Mouse (Mus musculus): ENCODE results near the gene Mcpt2. TPM values are rescaled to one million over a fixed set of nuclear protein-coding genes. Genes with fewer than 3 reads are reported as not detected.
"Not testable (repeated sequence)": the region's sequence is repeated elsewhere in the genome, so short reads cannot be mapped to it uniquely, and the experiment has no call there.

Mcpt2 gene
- not detected in 2 replicates for polyA plus RNA-seq (2015; fragmentation: Nextera tagmentation; extraction: Ambion mirVana)

GRCm38 (mm10) chr14:56041792-56042191 is at the start of gene Mcpt2:
Gene Mcpt2, plus strand, starts transcription at chr14:56042041.
- not testable (repeated sequence) for H3K9me3 ChIP-seq
- whole genome bisulfite sequencing: 70% methylated on average over 1 of the region's 1 CpGs

GRCm38 (mm10) chr14:56013147-56013546 is 28.7 kb upstream of the Mcpt2 start:
- H3K4me1 ChIP-seq: no peaks in the 10 kb centered on the region
- 73% methylated on average over 3 of the region's 3 CpGs for WGBS
- no peak overlapping the region for H3K9ac ChIP-seq
- H3K36me3 ChIP-seq: no peaks in the 10 kb centered on the region
- H3K4me2 ChIP-seq (replicated peaks): no peak overlapping the region
- no peak for ATAC-seq (ENCODE audit: low FRiP score, low read depth)
- no peak overlapping the region for H3K27ac ChIP-seq
- H3K27me3 ChIP-seq: no peaks in the 10 kb centered on the region
- no peak overlapping the region for H3K4me3 ChIP-seq
- H3K9me3 ChIP-seq: 0 out of 2 replicates have a peak, but pooled peaks cover 3% of the 10 kb centered on the region

More at GRCm38 (mm10) chr14:56041792-56042191, at the start of gene Mcpt2:
- H3K4me2 ChIP-seq (replicated peaks); H3K36me3 ChIP-seq; ATAC-seq (ENCODE audit: low FRiP score, low read depth); H3K27me3 ChIP-seq; H3K4me3 ChIP-seq; H3K9ac ChIP-seq; H3K4me1 ChIP-seq; H3K27ac ChIP-seq: not testable (repeated sequence)

GRCm38 (mm10) chr14:56013924-56014323 is 27.9 kb upstream of the Mcpt2 start:
- Histone ChIP-seq H3K36me3 (no peaks in the 10 kb centered on the region), H3K4me1 (no peaks in the 10 kb centered on the region), H3K9me3 (no peaks in the 10 kb centered on the region), H3K27ac (no peak overlapping the region), H3K9ac (no peak overlapping the region), H3K4me3 (no peak overlapping the region), H3K4me2 (replicated peaks) (no peak overlapping the region), H3K27me3 (no peaks in the 10 kb centered on the region)
- ATAC-seq (ENCODE audit: low FRiP score, low read depth): no peak
- WGBS: 91% methylated on average over 2 of the region's 2 CpGs

GRCm38 (mm10) chr14:56017671-56018070 is 24.2 kb upstream of the Mcpt2 start, which contains the start of gene Mcpt1:
Gene Mcpt1, plus strand, starts transcription at chr14:56017971.
- WGBS: 78% methylated on average over 3 of the region's 3 CpGs
- H3K4me2 ChIP-seq (replicated peaks); H3K27ac ChIP-seq; H3K27me3 ChIP-seq; H3K4me1 ChIP-seq; H3K36me3 ChIP-seq; H3K9me3 ChIP-seq; H3K4me3 ChIP-seq; ATAC-seq (ENCODE audit: low FRiP score, low read depth); H3K9ac ChIP-seq: not testable (repeated sequence)

- H3K4me2 ChIP-seq (replicated peaks): no peak overlapping the region
- no peak overlapping the region for H3K9ac ChIP-seq
- no peaks in the 10 kb centered on the region for H3K9me3 ChIP-seq
- H3K27me3 ChIP-seq: no peaks in the 10 kb centered on the region
- no peaks in the 10 kb centered on the region for H3K4me1 ChIP-seq
- ATAC-seq (ENCODE audit: low FRiP score, low read depth): no peak
- no peak overlapping the region for H3K4me3 ChIP-seq
- H3K27ac ChIP-seq: no peak overlapping the region
- 65% methylated on average over 1 of the region's 1 CpGs for WGBS
- no peaks in the 10 kb centered on the region for H3K36me3 ChIP-seq
These were observed 22.4 kb upstream of the Mcpt2 start for GRCm38 (mm10) chr14:56019446-56019845.

- 84% methylated on average over 4 of the region's 4 CpGs for WGBS
- ATAC-seq (ENCODE audit: low FRiP score, low read depth): not testable (repeated sequence)
These were observed 20.5 kb upstream of the Mcpt2 start for GRCm38 (mm10) chr14:56021305-56021704.

GRCm38 (mm10) chr14:56030395-56030794 is 11.4 kb upstream of the Mcpt2 start, which contains the start of gene Mcpt9:
Gene Mcpt9, minus strand, starts transcription at chr14:56030495.
- not testable (repeated sequence) for ATAC-seq (ENCODE audit: low FRiP score, low read depth); H3K4me3 ChIP-seq; H3K4me2 ChIP-seq (replicated peaks); H3K27ac ChIP-seq; H3K27me3 ChIP-seq; H3K9ac ChIP-seq; H3K36me3 ChIP-seq; H3K9me3 ChIP-seq; H3K4me1 ChIP-seq
- WGBS: 69% methylated on average over 3 of the region's 3 CpGs

More at GRCm38 (mm10) chr14:56021305-56021704, 20.5 kb upstream of the Mcpt2 start:
- H3K27ac ChIP-seq; H3K9ac ChIP-seq; H3K27me3 ChIP-seq; H3K9me3 ChIP-seq; H3K4me1 ChIP-seq; H3K4me2 ChIP-seq (replicated peaks); H3K36me3 ChIP-seq; H3K4me3 ChIP-seq: not testable (repeated sequence)

GRCm38 (mm10) chr14:56034433-56034832 is 7.4 kb upstream of the Mcpt2 start:
- Histone ChIP-seq H3K4me3 (no peak overlapping the region), H3K27me3 (no peaks in the 10 kb centered on the region), H3K27ac (no peak overlapping the region), H3K9ac (no peak overlapping the region), H3K4me1 (no peaks in the 10 kb centered on the region), H3K36me3 (no peaks in the 10 kb centered on the region), H3K4me2 (replicated peaks) (no peak overlapping the region), H3K9me3 (no peaks in the 10 kb centered on the region)
- WGBS: 59% methylated on average over 2 of the region's 2 CpGs
- no peak for ATAC-seq (ENCODE audit: low FRiP score, low read depth)

- no peaks in the 10 kb centered on the region for H3K4me1 ChIP-seq
These were observed 13.6 kb downstream of the Mcpt2 start for GRCm38 (mm10) chr14:56055408-56055807.

GRCm38 (mm10) chr14:56057722-56058121 is 15.9 kb downstream of the Mcpt2 start:
- WGBS: 76% methylated on average over 4 of the region's 4 CpGs
- H3K36me3 ChIP-seq: no peaks in the 10 kb centered on the region
- H3K27ac ChIP-seq: no peak overlapping the region
- no peak overlapping the region for H3K9ac ChIP-seq
- no peaks in the 10 kb centered on the region for H3K27me3 ChIP-seq
- no peak overlapping the region for H3K4me3 ChIP-seq
- no peaks in the 10 kb centered on the region for H3K4me1 ChIP-seq
- ATAC-seq (ENCODE audit: low FRiP score, low read depth): no peak
- H3K9me3 ChIP-seq: no peaks in the 10 kb centered on the region
- H3K4me2 ChIP-seq (replicated peaks): no peak overlapping the region

More at GRCm38 (mm10) chr14:56055408-56055807, 13.6 kb downstream of the Mcpt2 start:
- Histone ChIP-seq H3K27me3 (no peaks in the 10 kb centered on the region), H3K9me3 (no peaks in the 10 kb centered on the region), H3K27ac (no peak overlapping the region), H3K9ac (no peak overlapping the region), H3K4me3 (no peak overlapping the region), H3K4me2 (replicated peaks) (no peak overlapping the region), H3K36me3 (no peaks in the 10 kb centered on the region)
- ATAC-seq (ENCODE audit: low FRiP score, low read depth): no peak
- 82% methylated on average over 3 of the region's 3 CpGs for WGBS

- not testable (repeated sequence) for H3K4me1 ChIP-seq; H3K4me3 ChIP-seq; H3K9me3 ChIP-seq; H3K4me2 ChIP-seq (replicated peaks); H3K36me3 ChIP-seq; H3K27ac ChIP-seq; H3K27me3 ChIP-seq; H3K9ac ChIP-seq; ATAC-seq (ENCODE audit: low FRiP score, low read depth)
- 70% methylated on average over 3 of the region's 3 CpGs for WGBS
These were observed 20.4 kb downstream of the Mcpt2 start, which contains the start of gene Mcpt4 for GRCm38 (mm10) chr14:56062213-56062612. Gene Mcpt4, minus strand, starts transcription at chr14:56062313.

GRCm38 (mm10) chr14:56082016-56082415 is 40.2 kb downstream of the Mcpt2 start:
- WGBS: 82% methylated on average over 4 of the region's 4 CpGs
- Histone ChIP-seq H3K36me3 (no peaks in the 10 kb centered on the region), H3K27me3 (no peaks in the 10 kb centered on the region), H3K27ac (no peak overlapping the region), H3K9me3 (no peaks in the 10 kb centered on the region), H3K9ac (no peak overlapping the region), H3K4me1 (no peaks in the 10 kb centered on the region), H3K4me3 (no peak overlapping the region), H3K4me2 (replicated peaks) (no peak overlapping the region)
- ATAC-seq (ENCODE audit: low FRiP score, low read depth): no peak

- 98% methylated on average over 2 of the region's 2 CpGs for WGBS
- no peak within 1 kb of the TSS for H3K27ac ChIP-seq
- no peak within 1 kb of the TSS for H3K4me3 ChIP-seq
- no peak within 1 kb of the TSS for H3K9ac ChIP-seq
- H3K4me1 ChIP-seq: no peaks in the 10 kb centered on the region
- ATAC-seq (ENCODE audit: low FRiP score, low read depth): no peak
- H3K9me3 ChIP-seq: no peaks in the 10 kb centered on the region
- H3K36me3 ChIP-seq: no peaks in the 10 kb centered on the region
- H3K4me2 ChIP-seq (replicated peaks): no peak within 1 kb of the TSS
- no peaks in the 10 kb centered on the region for H3K27me3 ChIP-seq
These were observed 43.3 kb downstream of the Mcpt2 start, which contains the start of gene Mcpt8 for GRCm38 (mm10) chr14:56085167-56085566. Gene Mcpt8, minus strand, starts transcription at chr14:56085273.

Data from limb, embryonic 13.5 days (tissue).